Mouse (Mus musculus): ENCODE measurements at regions not wholly inside any gene's neighbourhood (a gene's known extent, or its start where the extent isn't known, plus 50 kb on each side); places are given as distances from the start of the nearest gene placed in this dataset.
"Not testable (repeated sequence)": the region's sequence is repeated elsewhere in the genome, so short reads cannot be mapped to it uniquely, and the experiment has no call there.

- DNase-seq, result not testable (repeated sequence)
These were observed 284.8 kb upstream of the Shh start for GRCm38 (mm10) chr5:28751821-28752220.

DNA sequence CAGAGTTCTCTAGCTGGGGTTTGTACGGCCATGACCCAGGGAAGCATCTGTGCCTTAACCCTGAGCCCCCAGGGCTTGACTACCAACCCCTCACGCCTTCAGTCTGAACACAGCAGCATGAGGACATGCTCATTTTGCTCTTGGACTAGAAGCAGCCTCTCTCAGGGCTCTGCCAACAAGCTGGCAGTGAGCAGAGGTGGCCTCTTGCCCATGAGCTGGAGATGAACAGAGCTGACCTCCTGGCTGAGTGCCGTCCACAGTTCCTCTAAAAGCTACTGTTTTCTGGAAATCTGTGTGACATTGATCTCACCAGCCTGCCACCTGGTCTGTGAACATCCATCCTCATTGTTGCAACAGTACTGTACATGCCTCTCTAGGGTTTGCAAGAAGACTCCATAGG lies 267.7 kb upstream of the Shh start:
- no peak for DNase-seq

- DNase-seq, result no peak
These were observed 255.0 kb upstream of the Shh start for GRCm38 (mm10) chr5:28722067-28722466.

- no peak for DNase-seq
These were observed 247.9 kb upstream of the Shh start for GRCm38 (mm10) chr5:28714978-28715377.

- no peak for DNase-seq
These were observed 243.5 kb upstream of the Shh start for GRCm38 (mm10) chr5:28710517-28710916.

DNA sequence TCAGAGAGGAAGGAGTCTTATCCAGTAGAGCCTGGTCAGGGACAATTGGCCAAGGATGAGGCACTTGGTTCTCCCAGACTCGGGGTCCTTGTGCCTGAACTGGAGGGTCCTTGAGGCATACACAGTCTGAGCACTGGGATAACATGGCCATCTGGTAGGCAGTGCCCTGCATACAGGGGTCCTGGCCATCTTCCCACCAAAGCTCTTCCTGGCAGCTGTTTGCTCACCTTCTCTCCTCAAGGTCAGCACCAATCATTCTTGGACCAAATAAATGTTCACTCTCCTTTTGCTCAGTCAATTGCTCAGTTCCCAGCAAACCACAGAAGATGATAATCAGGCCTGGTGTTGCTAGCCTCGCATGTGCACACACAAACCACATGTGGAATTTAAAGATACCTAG lies 242.6 kb upstream of the Shh start:
- no peak for DNase-seq

- no peak for DNase-seq
These were observed 237.3 kb upstream of the Shh start for GRCm38 (mm10) chr5:28704359-28704758.

- DNase-seq, result no peak
These were observed 229.9 kb upstream of the Shh start for GRCm38 (mm10) chr5:28696966-28697365.

GRCm38 (mm10) chr5:28690110-28690509 lies 223.1 kb upstream of the Shh start:
- no peak for DNase-seq

GRCm38 (mm10) chr5:28689651-28690050 lies 222.6 kb upstream of the Shh start:
- no peak for DNase-seq

DNA sequence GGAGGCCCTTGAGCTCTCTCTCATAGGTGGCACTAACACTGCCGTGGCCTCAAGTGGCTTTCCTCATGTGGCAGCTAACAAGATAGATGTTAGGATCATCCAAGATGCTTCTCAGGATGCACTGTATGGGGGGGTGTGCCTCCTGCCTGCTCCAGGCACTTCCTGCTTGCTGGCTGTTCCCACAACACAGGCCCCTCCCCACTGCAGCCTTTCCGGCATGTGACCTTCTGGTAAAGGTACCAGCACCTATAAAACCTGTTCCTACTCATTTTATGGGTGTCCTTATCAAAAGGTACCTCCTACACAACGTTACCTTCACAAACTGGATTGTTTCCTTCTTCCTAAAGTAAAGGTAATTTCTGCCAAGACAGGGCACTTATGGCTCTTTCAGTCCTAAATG lies 222.1 kb upstream of the Shh start:
- DNase-seq, result no peak

DNA sequence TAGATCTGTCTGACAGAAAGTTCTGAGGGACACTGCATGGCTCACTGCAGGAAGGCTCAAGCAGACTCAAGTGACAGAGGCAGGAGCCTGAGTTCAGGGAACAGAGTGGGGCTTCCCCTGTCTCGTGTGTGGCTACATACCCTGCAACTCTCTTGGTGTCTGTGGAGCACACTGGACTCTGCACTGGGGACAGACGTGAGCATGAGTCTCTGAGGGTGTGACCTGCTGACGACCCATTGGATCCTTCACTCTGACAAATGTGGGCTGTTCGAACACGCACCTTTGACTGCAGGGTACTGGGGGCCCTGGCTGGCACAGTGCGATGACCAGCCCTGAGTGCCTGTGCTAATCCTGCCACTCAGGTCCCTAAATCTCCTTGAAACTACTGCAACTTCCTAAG lies 215.8 kb upstream of the Shh start:
- no peak for DNase-seq

GRCm38 (mm10) chr5:28680311-28680710 lies 213.3 kb upstream of the Shh start:
- no peak for DNase-seq

- no peak for DNase-seq
These were observed 212.7 kb upstream of the Shh start for GRCm38 (mm10) chr5:28679761-28680160.

GRCm38 (mm10) chr5:28630186-28630585 lies 163.1 kb upstream of the Shh start:
- DNase-seq, result no peak

DNA sequence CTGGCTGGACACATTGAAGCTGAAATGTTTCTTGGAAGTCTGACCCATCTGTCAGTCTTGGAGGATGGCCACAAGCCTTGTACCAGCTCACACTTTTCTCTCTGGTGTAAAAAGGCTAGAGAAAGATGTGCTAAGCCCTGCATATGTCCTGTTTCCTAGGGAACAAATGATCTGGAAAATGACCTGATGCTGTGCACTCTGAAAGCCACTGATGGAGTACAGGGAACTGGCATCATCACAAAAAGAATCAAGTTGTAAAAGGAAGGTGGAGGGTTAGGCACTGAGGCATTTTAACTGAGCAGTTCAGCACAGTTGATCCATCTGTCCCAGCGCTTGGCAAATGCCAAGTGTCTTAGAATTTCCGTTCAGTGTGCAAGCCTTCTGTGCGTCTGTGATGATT lies 144.8 kb upstream of the Shh start:
- no peak for DNase-seq

- no peak for DNase-seq
These were observed 129.7 kb upstream of the Shh start for GRCm38 (mm10) chr5:28596537-28597314.

- DNase-seq, result no peak
These were observed 104.4 kb upstream of the Shh start for GRCm38 (mm10) chr5:28571347-28571998.

DNA sequence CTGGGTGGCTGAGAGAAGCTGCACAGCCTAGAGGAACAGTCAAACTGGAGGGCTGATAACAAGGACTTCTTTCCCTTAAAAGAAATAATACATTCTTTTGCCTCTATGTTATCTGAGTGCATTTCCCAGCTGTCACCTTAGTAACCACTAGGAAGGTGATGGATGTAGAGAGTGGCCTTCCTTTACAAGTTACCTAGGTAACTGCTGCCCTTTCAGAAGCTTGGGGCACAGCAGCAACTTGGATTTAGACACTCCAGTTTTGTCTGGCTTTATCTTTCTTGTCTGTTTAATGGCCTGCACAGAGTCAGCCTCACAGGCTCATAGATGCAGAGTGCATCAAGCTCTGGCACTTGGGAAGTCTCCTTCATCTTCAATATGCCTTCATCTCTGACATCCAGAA lies 101.4 kb upstream of the Shh start:
- DNase-seq, result no peak

GRCm38 (mm10) chr5:28567341-28567905 lies 100.4 kb upstream of the Shh start:
- DNase-seq, result no peak

- peak; percentile 3 for DNase-seq
These were observed 96.3 kb upstream of the Shh start for GRCm38 (mm10) chr5:28563401-28563800.

DNA sequence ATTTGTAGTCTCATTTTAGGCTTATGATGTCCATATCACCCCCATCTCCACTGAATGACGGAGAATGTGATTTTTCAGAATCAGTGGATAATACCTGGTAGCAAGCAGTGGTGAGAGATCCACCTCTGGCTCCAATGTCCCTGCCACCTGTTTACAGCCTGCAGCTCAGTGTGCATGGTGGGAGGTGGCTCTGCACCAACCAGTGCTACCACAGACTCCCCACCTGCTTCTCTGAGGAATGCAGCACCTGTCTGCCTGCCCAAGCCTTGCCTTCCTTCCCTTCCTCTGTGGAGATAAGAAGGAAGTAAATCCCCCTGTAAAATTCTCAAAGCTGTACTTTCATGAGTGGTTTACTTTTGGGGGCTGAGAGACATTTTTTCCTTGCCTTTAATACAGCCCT lies 95.9 kb upstream of the Shh start:
- no peak for DNase-seq

DNA sequence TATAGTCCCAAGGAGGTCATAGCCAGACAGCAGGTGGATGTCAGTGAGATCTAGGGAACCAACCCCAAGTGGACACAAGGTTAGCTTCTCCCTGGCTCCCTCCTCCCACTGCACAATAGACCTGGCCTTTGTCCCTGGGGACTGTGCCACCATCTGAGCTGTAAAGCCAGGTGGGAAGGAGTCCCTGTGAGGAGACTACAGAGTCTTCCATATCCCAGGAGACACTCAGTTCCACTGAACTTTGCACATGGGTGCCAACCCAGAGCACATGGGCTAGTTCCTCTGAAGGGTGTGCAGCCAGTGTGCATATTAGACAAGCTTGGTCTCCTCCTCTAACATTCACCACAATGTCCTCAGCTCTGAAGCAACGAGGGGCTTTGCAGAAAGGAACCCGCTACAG lies 86.5 kb upstream of the Shh start:
- DNase-seq, result no peak

GRCm38 (mm10) chr5:28530202-28530855 lies 63.3 kb upstream of the Shh start:
- peak; percentile 17 for DNase-seq
